Mouse (Mus musculus) thymus, postnatal 36 days (tissue): ENCODE data around the gene Mzf1.

Experiments
- DNase-seq, 2 experiments: peaks; one replicate each; pipeline ENCODE4 v3.0.0; 2022; ENCODE audit warnings: mixed read lengths in 2 of 2

Mzf1 gene

DNA sequence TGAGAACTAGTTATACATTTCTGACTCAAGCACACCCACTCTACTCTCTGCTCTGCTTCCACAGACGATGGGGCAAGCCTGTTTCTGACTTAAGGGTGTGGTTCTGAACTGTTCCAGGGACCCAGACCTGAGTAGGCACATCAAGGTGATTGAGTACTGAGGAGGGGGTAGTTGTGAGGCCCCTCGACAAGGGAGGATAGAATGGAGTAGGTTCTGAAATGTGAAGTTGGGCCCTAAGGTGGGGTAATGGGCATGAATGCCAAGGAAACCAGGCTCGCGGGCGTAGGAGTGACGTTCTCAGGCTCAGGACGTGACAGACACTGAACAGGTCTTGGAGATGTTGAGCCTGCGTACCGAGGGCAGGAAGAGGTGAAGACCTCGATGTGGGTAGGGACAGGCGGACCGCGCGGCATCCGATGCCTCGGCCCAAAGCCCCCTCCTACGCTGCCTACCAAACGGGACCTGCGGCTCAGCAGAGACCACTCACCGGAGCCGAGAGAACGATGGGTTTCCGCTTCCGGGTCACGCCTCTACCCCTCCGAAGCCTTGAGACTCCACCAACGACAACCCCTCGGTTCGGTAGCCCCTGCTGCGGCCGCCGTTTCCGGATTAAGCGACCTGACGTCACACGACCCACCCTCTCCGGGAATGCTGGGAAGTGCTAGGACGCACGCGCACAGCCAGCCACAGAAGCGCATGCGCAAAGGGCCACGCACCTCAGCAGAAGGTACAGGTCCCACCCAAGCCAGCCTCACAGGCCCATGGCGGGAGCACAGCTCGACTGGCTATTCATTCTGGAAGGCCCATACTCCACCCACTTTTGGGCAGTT lies 20.2 kb downstream of the Mzf1 start, which contains the start of gene Chmp2a:
Gene Chmp2a, minus strand, starts transcription at position 660 of the 830 bp plus-strand sequence.
- DNase-seq = peak; percentile 97 to 98

DNA sequence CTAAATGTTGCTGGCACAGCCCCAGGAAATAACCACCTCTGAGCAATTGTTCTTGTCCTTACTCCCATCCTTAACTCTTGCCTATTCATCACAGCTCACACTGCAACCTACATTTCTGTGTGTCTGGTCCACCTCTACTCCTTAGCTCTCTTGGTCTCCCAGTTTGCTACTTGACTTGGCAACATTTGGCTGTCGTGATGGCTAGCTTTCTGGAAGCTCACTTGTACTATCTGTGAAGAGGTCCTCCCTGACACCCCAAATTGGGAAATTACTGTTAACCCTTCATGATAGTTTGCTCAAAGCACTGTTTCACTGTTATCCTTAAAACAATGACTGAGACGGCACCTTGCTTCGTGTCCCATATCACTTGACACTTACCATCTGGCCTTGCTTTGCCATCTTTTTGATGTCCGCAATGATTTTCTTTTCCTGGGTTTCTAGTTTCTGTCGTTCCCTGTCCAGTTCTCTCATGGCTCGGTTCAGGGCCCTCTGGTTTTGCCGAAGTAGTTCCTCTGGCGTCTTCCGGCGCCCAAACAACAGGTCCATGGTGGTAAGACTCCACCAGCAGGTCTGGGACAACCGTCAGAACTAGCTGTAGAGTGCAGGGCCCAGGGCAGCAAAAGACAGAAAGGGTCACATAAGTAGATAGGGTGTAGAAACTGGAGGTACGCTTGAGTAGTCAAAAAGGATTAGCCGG lies 21.0 kb downstream of the Mzf1 start:
- no peak for DNase-seq

DNA sequence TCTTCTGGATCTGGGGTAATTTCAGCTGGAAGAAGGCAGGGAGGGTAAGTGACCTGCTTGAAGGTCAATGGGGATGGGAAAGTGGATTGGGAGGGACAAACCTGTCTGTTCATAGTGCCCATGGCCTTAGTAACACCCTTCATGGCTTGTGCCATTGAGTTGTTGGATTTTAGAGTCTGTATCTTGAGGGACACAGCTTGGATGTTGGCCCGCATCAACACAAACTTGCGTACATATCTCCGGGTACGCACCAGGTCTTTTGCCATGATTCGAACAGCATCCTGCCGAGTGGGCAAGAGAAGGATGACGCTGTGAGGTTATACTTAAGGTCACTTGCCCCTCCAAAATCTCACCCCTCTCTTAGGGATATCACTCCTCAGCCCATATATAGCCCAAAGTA lies 22.0 kb downstream of the Mzf1 start:
- DNase-seq = no peak

DNA sequence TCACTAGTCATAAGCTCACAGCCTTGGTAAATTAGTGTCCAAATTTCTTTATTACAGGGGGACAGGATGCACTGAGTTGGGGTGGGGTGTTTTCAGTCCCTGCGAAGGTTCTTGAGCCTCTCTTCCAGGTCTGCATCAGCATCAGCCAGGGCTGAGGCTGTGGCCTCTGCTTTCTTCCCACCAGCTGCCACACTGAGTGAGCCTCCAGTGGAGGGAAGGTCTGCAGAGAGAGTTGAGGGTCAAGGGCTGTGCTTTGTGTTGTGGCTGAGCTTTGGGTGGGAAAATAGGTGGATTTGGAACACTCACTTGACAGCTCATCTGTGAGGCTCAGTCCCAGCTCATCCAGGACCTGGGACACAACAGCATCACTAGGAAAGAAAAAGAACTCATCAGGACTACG lies 22.6 kb downstream of the Mzf1 start:
- DNase-seq = no peak

DNA sequence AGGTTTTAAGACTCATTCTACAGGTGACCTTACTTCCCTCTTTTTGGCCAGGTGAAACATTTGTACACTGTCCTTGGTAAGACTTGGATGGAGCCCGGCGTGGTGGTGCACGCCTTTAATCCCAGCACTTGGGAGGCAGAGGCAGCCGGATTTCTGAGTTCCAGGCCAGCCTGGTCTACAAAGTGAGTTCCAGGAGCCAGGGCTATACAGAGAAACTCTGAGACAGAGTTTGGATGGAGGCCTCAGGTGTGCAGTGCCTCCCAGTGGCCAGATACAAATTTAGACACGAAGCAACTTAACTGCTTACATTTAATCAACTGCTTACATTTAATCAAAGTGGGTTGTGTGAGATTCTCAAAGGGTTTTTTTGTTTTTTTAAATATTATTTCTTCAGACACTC lies 23.5 kb downstream of the Mzf1 start:
- DNase-seq = no peak

DNA sequence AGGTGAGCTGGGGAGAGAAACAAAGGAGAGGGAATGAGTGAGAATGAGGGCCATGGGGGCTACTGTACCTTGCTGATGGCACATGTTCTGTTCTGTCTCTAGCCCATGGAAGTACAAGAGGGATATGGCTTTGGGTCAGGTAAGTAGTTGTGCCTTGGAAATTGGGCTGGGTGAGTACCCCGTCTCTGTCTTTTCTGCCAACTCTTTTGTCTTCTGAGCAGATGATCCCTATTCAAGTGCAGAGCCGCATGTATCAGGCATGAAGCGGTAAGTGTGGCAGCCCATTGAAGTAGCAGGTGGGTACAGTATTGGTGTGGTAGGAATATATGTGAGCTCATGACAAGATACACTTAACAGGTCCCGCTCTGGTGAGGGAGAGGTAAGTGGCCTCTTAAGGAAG lies 25.6 kb downstream of the Mzf1 start:
- no peak for DNase-seq

DNA sequence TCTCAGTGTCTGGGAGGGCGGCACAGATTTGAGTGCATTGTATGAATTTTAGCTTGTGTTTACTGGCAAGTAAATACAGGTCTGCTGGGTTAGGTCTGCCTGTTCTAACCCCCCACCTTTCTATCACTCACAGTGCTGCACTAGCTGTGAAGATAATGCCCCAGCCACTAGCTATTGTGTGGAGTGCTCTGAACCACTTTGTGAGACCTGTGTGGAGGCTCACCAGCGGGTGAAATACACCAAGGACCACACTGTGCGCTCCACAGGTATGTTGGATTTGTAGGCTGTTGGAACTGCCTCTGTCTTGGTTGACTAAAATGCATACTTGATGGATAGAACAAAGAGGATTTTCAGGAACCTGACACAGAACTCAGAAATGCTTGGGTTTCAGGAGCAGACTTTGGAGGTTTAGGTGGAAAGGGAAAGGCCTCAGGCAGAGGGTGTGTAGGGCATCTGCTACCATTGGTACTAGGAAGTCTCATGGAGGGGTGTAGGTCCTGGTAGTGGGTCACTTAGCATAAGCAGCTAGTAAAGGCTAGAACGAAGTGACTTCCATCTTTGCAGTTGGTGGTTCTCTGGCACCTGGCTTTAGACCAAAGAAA lies 29.0 kb downstream of the Mzf1 start:
- no peak for DNase-seq

DNA sequence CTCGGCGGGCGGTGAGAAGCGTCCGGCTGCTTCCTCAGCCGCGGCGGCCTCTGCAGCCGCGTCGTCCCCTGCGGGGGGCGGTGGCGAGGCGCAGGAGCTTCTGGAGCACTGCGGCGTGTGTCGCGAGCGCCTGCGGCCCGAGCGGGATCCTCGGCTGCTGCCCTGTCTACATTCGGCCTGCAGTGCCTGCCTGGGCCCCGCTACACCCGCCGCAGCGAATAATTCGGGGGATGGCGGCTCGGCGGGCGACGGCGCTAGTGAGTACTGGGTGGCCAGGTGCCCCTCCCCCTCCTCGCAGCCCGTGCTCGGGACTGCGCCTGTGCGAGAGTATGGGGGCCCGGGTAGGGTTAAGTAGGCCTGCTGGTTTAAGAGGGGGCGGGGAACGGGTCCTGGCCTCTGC lies 29.8 kb downstream of the Mzf1 start:
- peak; percentile 79 to 85 for DNase-seq

DNA sequence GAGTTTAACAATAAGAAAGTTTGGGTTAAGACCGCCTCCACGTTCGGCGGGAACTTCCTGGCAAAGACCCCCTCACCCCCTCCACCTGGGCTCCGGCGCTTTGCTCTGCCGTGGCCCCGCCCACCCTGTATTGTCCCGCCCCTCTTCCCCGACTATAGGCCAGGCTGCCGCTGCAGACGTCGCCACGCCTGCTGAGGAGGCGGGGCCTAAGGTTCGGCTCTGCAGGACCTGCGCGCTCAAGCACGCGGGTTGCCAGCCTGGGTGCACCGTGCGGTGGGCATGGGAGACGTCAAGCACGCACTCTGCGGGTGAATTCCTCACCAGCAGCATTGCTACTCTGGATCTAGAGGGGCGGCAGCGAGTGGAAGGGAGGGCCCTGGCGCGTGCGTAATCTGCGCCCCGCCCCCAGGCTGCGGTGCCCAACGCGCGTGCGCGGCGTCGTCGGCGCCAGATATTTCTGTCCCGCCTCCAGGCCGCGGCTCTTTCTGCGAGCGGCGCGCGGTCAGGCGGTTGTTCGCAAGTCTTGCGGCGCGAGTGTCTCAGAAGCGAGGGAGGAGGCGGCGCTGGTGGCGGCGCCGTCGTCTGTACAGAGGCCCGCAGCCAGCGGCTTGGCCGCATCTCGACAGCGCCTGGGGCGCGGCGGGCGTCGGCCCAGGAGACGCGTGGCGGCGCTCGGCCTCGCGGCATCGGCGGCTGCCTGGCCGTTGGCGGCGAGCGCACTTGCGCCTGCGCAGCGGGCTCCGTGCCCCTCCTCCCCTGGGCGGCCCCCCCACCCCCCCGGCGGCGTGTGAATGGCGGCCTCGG lies 30.4 kb downstream of the Mzf1 start:
- peak; percentile 94 to 96 for DNase-seq

DNA sequence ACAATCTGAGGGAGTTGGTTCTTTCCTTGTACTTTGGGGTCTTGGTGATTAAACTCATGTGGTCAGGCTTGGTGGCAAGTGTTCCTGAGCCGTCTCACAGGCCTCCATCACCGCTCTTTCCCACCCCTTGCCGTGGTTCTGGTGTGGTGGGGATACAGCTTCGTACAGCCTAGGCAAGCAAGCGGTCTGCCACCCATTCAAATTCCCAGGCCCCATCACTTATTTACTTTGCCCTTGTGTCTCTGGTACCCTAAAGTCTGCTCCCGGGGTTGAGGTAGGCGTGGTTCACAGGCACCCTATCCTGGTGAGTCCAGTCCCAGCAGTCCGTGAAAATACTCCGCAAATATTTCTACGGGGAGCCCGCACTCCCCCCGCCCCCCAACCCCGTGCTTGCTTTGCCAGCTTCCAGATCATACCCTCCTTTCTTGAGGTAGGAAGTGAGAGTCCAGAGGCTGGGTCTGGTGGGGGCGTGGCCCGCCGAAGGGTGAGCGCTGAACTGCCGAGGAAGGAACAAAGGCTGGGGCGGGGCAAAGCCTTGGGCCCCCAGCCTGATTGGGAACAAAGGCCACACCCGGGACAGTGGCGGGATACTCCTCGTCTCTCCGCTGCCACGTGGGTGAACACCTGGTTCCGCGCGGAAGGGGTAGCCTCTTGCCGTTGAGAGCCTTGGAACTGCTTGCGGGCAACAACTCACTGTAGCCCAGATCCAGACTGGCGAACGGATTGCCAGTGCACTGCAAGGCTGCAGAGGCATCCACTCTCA lies 31.6 kb downstream of the Mzf1 start:
- DNase-seq = peak; percentile 77 to 86

DNA sequence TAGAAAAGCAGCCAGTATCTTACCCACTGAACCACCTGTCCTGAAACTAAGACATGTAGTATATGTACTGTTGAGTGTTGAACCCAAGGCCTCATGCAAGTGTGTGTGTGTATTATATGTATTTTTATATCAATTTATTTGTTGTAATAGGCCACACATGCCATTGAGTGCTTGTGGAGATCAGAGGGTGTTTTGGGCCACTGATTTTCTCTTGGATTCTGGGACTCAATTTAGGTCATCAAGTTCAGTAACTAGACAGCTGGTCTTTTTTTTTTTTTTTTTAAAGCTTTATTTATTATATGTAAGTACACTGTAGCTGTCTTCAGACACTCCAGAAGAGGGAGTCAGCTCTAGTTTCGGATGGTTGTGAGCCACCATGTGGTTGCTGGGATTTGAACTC lies 39.3 kb downstream of the Mzf1 start:
- DNase-seq = no peak

DNA sequence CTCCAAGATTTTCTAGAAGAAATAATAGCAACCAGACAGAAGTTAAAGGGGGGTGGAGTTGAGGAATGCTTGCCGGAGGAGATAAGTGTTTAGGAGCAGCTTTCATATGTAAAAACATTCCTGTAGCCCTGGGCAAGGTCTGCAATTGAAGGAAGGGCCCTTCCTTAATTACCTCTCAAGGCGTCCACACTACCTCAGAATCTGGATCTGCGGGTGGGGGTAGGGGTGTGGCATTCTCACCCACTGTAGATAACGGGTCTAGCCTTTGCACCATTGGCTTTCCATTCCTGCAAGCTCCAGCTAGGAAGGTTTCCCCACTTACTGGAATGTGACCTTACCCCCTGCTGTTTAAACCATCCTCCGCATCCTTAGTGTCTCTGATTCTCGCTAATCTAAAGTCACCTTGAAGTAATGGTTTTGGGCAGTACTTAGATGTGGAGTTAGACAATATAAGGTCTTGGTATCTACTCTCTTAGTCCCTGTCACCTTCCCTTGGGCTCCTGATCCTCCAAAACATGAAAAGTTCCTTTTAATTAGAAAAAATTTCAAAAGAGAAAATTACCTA lies 40.2 kb downstream of the Mzf1 start:
- DNase-seq = no peak

DNA sequence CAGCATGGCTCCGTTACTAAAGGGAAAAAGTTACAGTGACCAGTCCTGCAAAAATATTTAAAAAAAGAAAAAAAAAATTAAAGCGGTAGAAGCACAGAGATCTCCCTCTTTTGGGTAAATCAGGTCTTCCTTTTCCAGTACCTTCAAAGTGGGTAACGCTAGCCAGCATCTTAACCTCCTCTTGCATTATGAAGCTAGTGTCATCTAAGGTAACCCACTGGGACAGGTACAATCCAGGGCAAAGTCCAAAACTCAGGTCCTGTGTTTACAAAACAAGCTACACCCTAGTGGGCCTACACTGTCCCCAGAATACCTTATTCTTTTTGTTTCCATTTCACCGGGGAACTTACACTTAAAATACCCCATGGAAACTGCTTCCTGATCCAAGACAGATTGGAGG lies 40.9 kb downstream of the Mzf1 start:
- DNase-seq = no peak

DNA sequence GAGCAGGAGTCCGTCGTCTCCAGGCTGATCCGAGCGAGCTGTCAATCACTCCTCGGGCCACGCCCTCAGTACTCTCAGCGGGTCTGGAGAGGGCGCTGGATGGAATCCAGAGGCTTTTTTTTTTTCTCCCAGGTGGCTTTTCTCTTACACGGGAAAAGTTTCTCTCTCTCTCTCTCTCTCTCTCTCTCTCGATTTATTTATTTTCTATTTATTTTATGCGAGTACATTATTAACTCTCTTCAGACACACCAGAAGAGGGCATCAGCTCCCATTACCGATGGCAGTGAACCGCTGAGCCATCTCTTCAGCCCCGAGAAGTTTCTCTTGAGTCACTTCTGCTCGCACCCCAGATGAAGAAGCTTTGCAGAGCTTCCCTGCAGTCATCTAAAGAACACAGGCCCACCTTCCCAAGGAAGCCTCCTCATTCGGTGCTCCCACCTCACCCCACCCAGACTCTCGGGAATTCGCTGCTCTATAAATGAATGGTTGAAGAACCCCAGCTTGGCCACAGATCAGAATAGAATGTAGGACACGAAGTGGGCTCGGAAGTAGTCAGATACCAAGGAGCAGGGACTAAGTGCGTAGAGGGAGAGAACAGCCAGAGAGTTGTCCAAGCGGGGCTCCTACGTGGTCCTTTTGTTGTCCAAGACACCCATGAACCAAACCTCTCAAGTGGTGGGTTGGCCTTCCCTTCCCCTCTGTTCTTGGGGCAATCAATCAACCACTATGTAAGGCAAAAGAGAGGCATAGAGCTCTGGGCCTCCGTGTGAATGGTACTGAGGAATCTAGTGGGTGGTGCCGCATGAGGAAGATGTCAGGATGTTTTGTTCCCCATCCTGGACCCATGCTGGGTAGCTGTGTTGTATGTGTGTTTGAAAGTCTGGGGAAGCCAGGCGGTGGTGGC lies 44.3 kb downstream of the Mzf1 start, which contains the start of gene Zbtb45:
Gene Zbtb45, minus strand, starts transcription at position 30 of the 904 bp plus-strand sequence.
- no peak for DNase-seq

DNA sequence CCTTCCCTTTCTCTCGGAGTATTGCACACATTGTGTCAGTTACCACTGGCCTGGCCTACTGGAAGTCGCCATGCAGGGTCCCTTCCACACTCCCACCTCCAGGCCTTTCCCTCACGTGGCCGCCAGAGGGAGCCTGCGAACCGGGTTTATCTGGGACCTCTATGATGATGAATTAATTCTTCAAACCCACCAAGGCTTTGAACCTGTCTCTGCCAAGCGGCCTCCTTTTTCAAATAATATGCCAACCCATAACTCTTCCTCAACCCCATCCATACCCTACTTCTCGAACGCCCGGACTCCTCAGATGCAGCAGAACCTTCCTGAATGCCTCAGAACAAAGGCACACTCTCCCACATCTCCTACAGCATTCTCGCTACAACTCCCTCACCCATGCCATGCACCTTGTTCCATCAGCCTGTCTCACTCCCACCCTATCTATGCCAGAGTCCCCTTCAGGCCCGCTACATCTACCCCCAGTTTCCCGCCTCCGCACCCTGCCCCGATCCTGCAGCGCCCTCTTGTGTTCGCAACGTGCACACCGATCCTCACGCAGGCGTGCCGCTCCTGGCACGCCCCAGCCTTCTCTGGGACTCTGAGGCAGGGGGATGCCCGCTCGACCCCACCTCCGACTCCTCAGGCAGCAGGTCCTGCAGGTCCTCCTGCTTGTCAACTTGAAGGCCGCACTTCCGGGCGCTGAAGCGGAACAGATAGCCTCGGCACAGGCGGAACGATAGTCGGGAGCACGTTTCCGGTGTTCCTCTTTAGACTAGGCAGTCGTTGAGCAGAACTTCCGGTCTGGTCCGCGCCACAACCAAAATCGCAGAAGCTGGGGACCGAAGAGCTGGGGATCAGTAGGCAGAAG lies 45.2 kb downstream of the Mzf1 start:
- DNase-seq = peak; percentile 91

DNA sequence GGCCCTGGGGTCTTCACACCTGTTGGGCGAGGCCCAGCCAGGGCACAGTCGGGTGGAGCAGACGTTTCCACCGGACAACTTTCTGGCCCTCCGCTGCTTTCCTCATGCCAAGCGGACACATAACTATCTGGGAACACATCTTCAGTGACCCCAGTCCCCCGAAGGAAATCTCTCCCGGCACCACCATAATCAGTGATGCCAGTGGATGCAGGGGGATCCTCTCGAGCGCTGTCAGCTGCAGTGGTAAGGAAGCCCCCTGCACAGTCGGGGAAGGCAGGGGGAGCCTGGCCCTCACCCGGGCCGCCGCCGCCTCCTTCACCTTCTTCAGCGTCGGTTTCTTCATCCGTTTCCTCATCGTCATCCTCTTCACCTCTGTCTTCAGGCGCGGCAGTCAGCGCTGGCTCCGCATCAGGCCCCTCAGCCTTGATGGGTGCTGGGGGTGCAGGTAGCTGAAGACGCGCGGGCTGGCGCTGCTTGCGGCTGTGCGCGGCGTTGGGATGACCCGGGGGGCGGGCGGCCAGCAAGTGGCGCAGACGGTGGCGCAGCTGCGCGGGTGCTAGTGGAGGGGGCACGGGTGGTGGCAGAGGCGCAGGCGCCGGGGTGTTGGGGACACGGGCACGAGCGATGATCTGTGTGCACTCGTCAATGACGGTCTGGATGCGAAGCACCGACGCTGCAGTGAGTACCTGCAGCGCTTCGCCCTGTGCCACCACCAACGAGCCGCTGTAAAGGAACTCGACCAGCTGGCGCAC lies 47.0 kb downstream of the Mzf1 start:
- peak in 1 of 2 experiments; percentile 24 for DNase-seq

DNA sequence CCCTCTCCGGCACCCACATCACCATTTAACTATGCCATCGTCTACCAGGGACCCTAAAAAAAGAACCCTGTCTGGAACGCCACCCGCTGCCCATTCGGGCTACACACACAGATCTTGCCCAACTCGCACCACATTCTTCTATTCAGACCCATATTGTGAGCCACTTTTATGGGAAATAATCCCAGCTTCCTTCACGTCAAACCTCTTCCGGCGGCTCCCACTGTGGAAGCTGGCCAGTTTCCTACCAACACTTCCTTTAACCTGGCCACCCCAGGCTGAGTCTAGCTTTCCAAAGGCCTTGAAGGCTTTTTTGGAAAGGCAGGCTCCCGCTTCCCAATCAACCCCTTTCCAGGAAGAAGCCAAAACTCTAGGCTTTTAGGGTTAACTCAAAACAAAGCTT lies 48.0 kb downstream of the Mzf1 start:
- no peak for DNase-seq

DNA sequence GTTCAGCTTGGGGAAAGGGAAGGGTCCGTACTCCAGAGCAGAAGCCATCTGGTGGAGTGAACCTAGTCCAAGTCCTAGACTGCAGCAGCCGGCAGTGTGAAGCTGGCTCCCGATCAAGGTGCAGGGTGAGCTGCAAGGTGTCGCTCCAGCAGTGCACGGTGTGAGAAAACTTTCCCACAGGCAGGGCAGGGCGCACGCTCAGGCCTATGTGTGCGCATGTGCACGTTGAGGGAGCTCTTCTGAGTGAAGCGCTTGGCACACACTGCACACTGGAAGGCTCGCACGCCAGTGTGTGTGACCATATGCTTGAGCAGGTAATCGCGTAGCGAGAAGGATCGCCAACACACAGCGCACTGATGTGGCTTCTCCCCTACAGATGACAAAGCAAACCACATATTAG lies 48.6 kb downstream of the Mzf1 start:
- no peak for DNase-seq

DNA sequence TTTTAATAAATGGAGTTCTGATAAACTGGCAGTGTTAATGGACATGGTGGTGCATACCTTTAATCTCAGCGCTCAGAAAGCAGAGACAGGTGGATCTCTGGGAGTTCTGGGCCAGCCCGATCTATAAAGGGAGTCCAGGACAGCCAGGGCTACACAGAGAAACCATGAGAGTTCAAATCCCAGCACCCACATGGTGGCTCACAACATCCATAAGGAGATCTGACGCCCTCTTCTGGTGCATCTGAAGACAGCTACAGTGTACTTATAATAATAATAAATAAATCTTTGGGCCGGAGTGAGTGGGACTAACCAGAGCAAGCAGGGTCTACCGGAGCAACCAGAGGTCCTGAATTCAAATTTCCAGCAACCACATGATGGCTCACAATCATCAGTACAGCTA lies 51.2 kb downstream of the Mzf1 start:
- no peak for DNase-seq
